Mouse (Mus musculus) MEL (cell line): ENCODE measurements around the gene Fcrl5. TPM values are rescaled to one million over a fixed set of nuclear protein-coding genes. Genes with fewer than 3 reads are reported as not detected.

Experiments
- DNase-seq: peaks from one replicate; pipeline ENCODE4 v3.0.0; 2011; ENCODE audit warnings: low read depth, low spot score
- H3K27ac ChIP-seq: 2 replicates; pipeline ENCODE4 v1.5.1; 2012; ENCODE audit warnings: low read depth, mild to moderate bottlenecking, control low read depth, low read length, moderate library complexity; ENCODE audit not compliant: control insufficient read depth
- H3K27me3 ChIP-seq, 2 experiments: fragments of 150-350 bp in 1 of 2; sonication (generic) in 1 of 2; 2 replicates each; pipeline ENCODE4 v1.6.1; 2012; ENCODE audit warnings: low read length in 2 of 2, mild to moderate bottlenecking in 2 of 2, improper control_type of control experiment in 1 of 2, moderate library complexity in 1 of 2; ENCODE audit not compliant: insufficient read depth in 2 of 2, control insufficient read depth in 1 of 2
- H3K36me3 ChIP-seq, 2 experiments: 2 replicates each; pipeline ENCODE4 v1.6.1; 2012 to 2014; ENCODE audit warnings: low read length in 2 of 2, improper control_type of control experiment in 1 of 2, inconsistent platforms in 1 of 2, mild to moderate bottlenecking in 1 of 2; ENCODE audit not compliant: insufficient read depth in 2 of 2, control insufficient read depth in 1 of 2
- H3K4me1 ChIP-seq, 2 experiments: fragments of 150-350 bp in 1 of 2; sonication (generic) in 1 of 2; 2 replicates each; pipeline ENCODE4 v1.6.1; 2012; ENCODE audit warnings: low read length in 2 of 2, improper control_type of control experiment in 1 of 2, mild to moderate bottlenecking in 1 of 2; ENCODE audit not compliant: insufficient read depth in 2 of 2, control insufficient read depth in 1 of 2
- H3K4me3 ChIP-seq, 2 experiments: fragments of 150-350 bp in 1 of 2; sonication (generic) in 1 of 2; 2 replicates each; pipeline ENCODE4 v1.5.1; 2012; ENCODE audit warnings: low read depth in 2 of 2, low read length in 2 of 2, mild to moderate bottlenecking in 2 of 2, moderate library complexity in 2 of 2, control low read depth in 1 of 2, improper control_type of control experiment in 1 of 2; ENCODE audit not compliant: control insufficient read depth in 1 of 2, insufficient read depth in 1 of 2
- H3K79me2 ChIP-seq: 2 replicates; pipeline ENCODE4 v1.6.1; 2012; ENCODE audit warnings: mild to moderate bottlenecking, low read length, moderate library complexity; ENCODE audit not compliant: control insufficient read depth, poor library complexity, insufficient read depth
- H3K9ac ChIP-seq: 2 replicates; pipeline ENCODE4 v1.6.1; 2012; ENCODE audit warnings: low read depth, mild to moderate bottlenecking, control low read depth, low read length, moderate library complexity; ENCODE audit not compliant: control insufficient read depth, poor library complexity, severe bottlenecking
- H3K9me3 ChIP-seq: fragments of 150-350 bp; sonication (generic); replicated peaks from 2 replicates; pipeline ENCODE4 v1.6.1; 2012; ENCODE audit warnings: mild to moderate bottlenecking, low read length, improper control_type of control experiment, moderate library complexity; ENCODE audit not compliant: insufficient read depth
- E2F4 ChIP-seq: IDR thresholded peaks from 2 replicates; pipeline ENCODE4 v1.6.1; 2011; ENCODE audit warnings: low read depth, low read length, improper control_type of control experiment, borderline replicate concordance
- ELF1 ChIP-seq: IDR thresholded peaks from 2 replicates; pipeline ENCODE4 v1.6.1; 2014; ENCODE audit warnings: low read depth, mild to moderate bottlenecking, inconsistent platforms, low read length, improper control_type of control experiment, moderate library complexity
- EP300 ChIP-seq, 2 experiments: IDR thresholded peaks; 2 replicates each; pipeline ENCODE4 v1.6.1; 2011; ENCODE audit warnings: improper control_type of control experiment in 2 of 2, low read length in 2 of 2, low read depth in 1 of 2, mild to moderate bottlenecking in 1 of 2
- GABPA ChIP-seq: IDR thresholded peaks from 2 replicates; pipeline ENCODE4 v1.6.1; 2012; ENCODE audit warnings: low read depth, mild to moderate bottlenecking, inconsistent platforms, low read length, improper control_type of control experiment, moderate library complexity
- GATA1 ChIP-seq: IDR thresholded peaks from 2 replicates; pipeline ENCODE4 v1.6.1; 2011; ENCODE audit warnings: low read depth, low read length, improper control_type of control experiment
- HCFC1 ChIP-seq: IDR thresholded peaks from 2 replicates; pipeline ENCODE4 v1.6.1; 2012; ENCODE audit warnings: low read depth, mild to moderate bottlenecking, inconsistent platforms, low read length, improper control_type of control experiment, moderate library complexity
- KAT2A ChIP-seq: conservative IDR thresholded peaks from 2 replicates; pipeline ENCODE4 v1.6.1; 2012; ENCODE audit warnings: low read depth, low read length, improper control_type of control experiment, inconsistent platforms
- MAZ ChIP-seq: IDR thresholded peaks from 2 replicates; pipeline ENCODE4 v1.6.1; 2012; ENCODE audit warnings: low read depth, mild to moderate bottlenecking, inconsistent platforms, low read length, improper control_type of control experiment
- MXI1 ChIP-seq: IDR thresholded peaks from 2 replicates; pipeline ENCODE4 v1.6.1; 2011; ENCODE audit warnings: mild to moderate bottlenecking, low read depth, low read length, improper control_type of control experiment
- MYB ChIP-seq: IDR thresholded peaks from 2 replicates; pipeline ENCODE4 v1.6.1; 2011; ENCODE audit warnings: mild to moderate bottlenecking, low read depth, low read length, improper control_type of control experiment
- POLR2A ChIP-seq, 2 experiments: IDR thresholded peaks; 2 replicates each; pipeline ENCODE4 v1.6.1; 2011 to 2012; ENCODE audit warnings: low read length in 2 of 2, mild to moderate bottlenecking in 2 of 2, control low read depth in 1 of 2, improper control_type of control experiment in 1 of 2, low read depth in 1 of 2, moderate library complexity in 1 of 2; ENCODE audit not compliant: control insufficient read depth in 1 of 2, insufficient read depth in 1 of 2, poor library complexity in 1 of 2
- POLR2AphosphoS2 ChIP-seq: IDR thresholded peaks from 2 replicates; pipeline ENCODE4 v1.6.1; 2011; ENCODE audit warnings: low read length, improper control_type of control experiment
- TAL1 ChIP-seq: IDR thresholded peaks from 2 replicates; pipeline ENCODE4 v1.6.1; 2012; ENCODE audit warnings: mild to moderate bottlenecking, inconsistent platforms, low read length, moderate library complexity, mixed read lengths
- USF1 ChIP-seq: IDR thresholded peaks from 2 replicates; pipeline ENCODE4 v1.6.1; 2014; ENCODE audit warnings: low read depth, mild to moderate bottlenecking, inconsistent platforms, low read length, improper control_type of control experiment, moderate library complexity
- ZKSCAN1 ChIP-seq: IDR thresholded peaks from 2 replicates; pipeline ENCODE4 v1.6.1; 2012; ENCODE audit warnings: low read depth, mild to moderate bottlenecking, inconsistent platforms, low read length, improper control_type of control experiment, moderate library complexity
- ZMIZ1 ChIP-seq: IDR thresholded peaks from 2 replicates; pipeline ENCODE4 v1.6.1; 2012; ENCODE audit warnings: low read depth, mild to moderate bottlenecking, inconsistent platforms, low read length, improper control_type of control experiment, moderate library complexity
- ZNF384 ChIP-seq: IDR thresholded peaks from 2 replicates; pipeline ENCODE4 v1.6.1; 2012; ENCODE audit warnings: low read depth, mild to moderate bottlenecking, inconsistent platforms, low read length, improper control_type of control experiment
- polyA plus RNA-seq, 2 experiments: library from polyadenylated mRNA; stranded (reverse) in 1 of 2; unstranded in 1 of 2; fragments of >175 nt in 1 of 2; fragments of >200 nt in 1 of 2; gene quantifications; 2 replicates each; pipeline versions ENCODE4 v1.2.1 to v1.2.4; 2012; ENCODE audit warnings: low replicate concordance in 2 of 2, low read depth in 1 of 2; ENCODE audit not compliant: insufficient read length in 2 of 2, insufficient read depth in 1 of 2, missing spikeins in 1 of 2
- total RNA-seq: library from RNA; depleted of rRNA; stranded (reverse); fragments of 300-350 nt; gene quantifications from 2 replicates; pipeline ENCODE4 v1.2.3, GENCODE M21; 2012

The Fcrl5 gene
- total and polyA plus RNA-seq, 3 experiments = 0.03 TPM; not detected in 2

DNA sequence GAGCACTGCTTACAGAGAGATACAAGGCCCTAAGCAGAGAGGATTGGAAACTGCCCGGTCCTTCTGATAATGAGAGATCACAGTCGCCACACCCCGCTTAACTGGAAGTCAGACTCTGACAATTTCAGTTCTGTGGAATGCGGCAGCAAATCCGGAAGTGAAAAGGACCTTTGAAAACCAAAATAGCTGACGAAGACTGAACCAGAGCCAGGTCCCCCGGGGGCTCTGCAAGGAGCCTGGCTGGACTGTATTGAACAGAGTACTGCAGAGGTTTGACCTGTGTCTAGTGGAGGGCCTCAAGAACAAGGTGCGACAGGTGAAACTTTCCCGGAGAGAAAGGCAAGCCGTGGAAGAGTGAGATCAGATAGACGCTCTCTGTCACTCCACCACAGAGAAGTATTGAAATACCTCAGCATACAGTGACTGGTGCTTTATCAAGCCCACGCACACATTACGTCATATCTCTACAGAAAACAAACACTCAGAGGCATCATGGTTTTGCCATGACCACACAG, 80.1 kb downstream of the Fcrl5 start (continued):
- no peak for TF ChIP-seq HCFC1
- no peak for TF ChIP-seq MYB
- TF ChIP-seq TAL1 = no peak; the same call in 1 of the 2 replicates
- no peak for TF ChIP-seq USF1
- TF ChIP-seq ZNF384 = no peak
- TF ChIP-seq GATA1 = peak; percentile 83
- TF ChIP-seq EP300 (IDR thresholded peaks at IDR 0.05; ENCODE audit: low read depth in 1 of 2, low read length in 2 of 2) = peak in 1 of 2 experiments; percentile 37; a peak in 1 of 4 replicates
- TF ChIP-seq E2F4 = no peak
- no peak for TF ChIP-seq ZKSCAN1
- no peak for TF ChIP-seq POLR2A (IDR thresholded peaks at IDR 0.05; ENCODE audit: control insufficient read depth in 1 of 2, insufficient read depth in 1 of 2, low read depth in 1 of 2, low read length in 2 of 2, poor library complexity in 1 of 2)
- no peak for TF ChIP-seq POLR2AphosphoS2

- H3K4me3 ChIP-seq = no peak overlapping the region
- no peak overlapping the region for H3K9ac ChIP-seq
- H3K36me3 ChIP-seq = no peaks in the 10 kb centered on the region
- peaks cover 3 to 17% of the 10 kb centered on the region in 2 experiments for H3K27me3 ChIP-seq
- no peak for DNase-seq
- TF ChIP-seq E2F4 (no peak), GABPA (no peak), ELF1 (no peak), MYB (no peak), POLR2AphosphoS2 (no peak), MAZ (no peak), MXI1 (no peak)
- H3K4me1 ChIP-seq = 0 out of 4 replicates have a peak, but pooled peaks cover 0 to 4% of the 10 kb centered on the region in 2 experiments
- H3K79me2 ChIP-seq = no peaks in the 10 kb centered on the region
- H3K27ac ChIP-seq = no peak overlapping the region
- H3K9me3 ChIP-seq = no peaks in the 10 kb centered on the region
Measured at GRCm38 (mm10) chr3:87518425-87518824, 82.9 kb downstream of the Fcrl5 start.

- peak; percentile 33 for DNase-seq
- Histone ChIP-seq H3K4me1 (peaks cover 2 to 4% of the 10 kb centered on the region in 2 experiments; a peak in 3 of 4 replicates), H3K9ac (no peak overlapping the region), H3K9me3 (no peaks in the 10 kb centered on the region), H3K27me3 (peaks cover 3 to 17% of the 10 kb centered on the region in 2 experiments), H3K27ac (no peak overlapping the region), H3K79me2 (peaks cover 6% of the 10 kb centered on the region), H3K4me3 (no peak overlapping the region), H3K36me3 (no peaks in the 10 kb centered on the region; a peak in 1 of 4 replicates)
- TF ChIP-seq POLR2AphosphoS2 = no peak
- TF ChIP-seq POLR2A (IDR thresholded peaks at IDR 0.05; ENCODE audit: control insufficient read depth in 1 of 2, insufficient read depth in 1 of 2, low read depth in 1 of 2, low read length in 2 of 2, poor library complexity in 1 of 2) = no peak
- no peak for TF ChIP-seq ZMIZ1
- no peak for TF ChIP-seq KAT2A
Measured at GRCm38 (mm10) chr3:87521126-87521525, 85.6 kb downstream of the Fcrl5 start.
